Mouse (Mus musculus) gastrocnemius, postnatal 14 days (tissue): ENCODE data around the gene Rere. TPM values are rescaled to one million over a fixed set of nuclear protein-coding genes. Genes with fewer than 3 reads are reported as not detected.

Source experiments
- DNase-seq: peaks from one replicate; pipeline ENCODE4 v3.0.0; 2021; ENCODE audit warnings: mixed read lengths
- intact Hi-C: fragments of 180-260 bp; cut with DNase I; formaldehyde crosslinking; loops from one replicate; pipeline ENCODE4 v1.15.1; 2025; ENCODE audit warnings: low total_unique reads
- total RNA-seq, 2 experiments: library from RNA; stranded (reverse); gene quantifications; 2 replicates each; pipeline ENCODE4 v1.2.3; 2021

Rere gene
- total RNA-seq, 2 experiments from 2014 or later, result 44.4 to 52.1 TPM

DNA sequence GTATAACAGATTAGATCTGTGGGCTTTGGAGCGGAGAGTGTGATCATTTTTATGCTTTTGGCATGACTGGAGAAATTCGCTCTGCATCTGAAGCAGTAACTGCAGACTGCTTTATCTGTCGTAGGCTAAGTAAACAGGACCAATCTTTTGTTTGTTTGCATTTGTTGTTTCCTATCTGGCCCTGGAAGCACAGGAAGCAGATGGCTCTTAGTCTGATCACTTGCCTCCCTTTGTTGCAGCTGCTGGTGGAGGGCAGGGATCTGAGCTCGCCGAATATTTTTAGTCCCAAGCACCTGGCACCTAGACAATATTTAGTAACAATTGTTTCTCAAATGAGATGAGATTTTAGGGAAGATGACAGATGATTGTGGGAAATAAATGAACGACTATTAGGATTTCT lies 123.1 kb downstream of the Rere start:
- intact Hi-C loops, result no loop called here
- DNase-seq, result no peak

DNA sequence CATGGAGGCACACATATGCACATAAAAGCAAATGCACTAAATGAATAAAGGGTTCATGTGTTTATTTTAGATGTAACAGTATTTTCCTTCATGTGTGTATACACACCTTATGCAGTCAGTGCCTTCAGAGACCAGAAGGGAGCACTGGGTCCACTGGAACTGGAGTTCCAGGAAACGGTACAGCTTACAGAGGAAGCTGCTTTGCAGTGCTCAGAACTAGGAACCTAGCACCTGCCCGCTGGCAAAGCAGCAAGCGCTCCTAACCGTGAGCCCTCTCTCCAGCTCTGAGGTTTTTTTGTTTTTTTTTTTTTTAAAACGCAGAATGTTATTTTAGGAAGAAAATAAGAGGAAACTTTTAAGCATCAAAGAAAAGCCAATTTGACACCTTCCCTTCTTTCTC lies 124.3 kb downstream of the Rere start:
- intact Hi-C loops, result no loop called here
- DNase-seq, result no peak

DNA sequence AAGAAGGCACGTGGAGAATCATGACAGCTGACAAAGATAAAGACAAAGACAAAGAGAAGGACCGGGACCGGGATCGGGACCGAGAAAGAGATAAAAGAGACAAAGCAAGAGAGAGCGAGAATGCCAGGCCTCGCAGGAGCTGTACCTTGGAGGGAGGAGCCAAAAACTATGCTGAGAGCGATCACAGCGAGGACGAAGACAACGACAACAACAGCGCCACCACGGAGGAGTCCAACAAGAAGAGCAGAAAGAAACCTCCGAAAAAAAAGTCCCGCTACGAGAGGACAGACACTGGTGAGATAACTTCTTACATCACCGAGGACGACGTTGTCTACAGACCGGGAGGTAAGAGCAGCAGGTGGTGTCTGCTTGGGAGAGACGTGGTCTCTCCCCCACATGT lies 124.9 kb downstream of the Rere start:
- intact Hi-C loops, result no loop called here
- DNase-seq, result no peak

DNA sequence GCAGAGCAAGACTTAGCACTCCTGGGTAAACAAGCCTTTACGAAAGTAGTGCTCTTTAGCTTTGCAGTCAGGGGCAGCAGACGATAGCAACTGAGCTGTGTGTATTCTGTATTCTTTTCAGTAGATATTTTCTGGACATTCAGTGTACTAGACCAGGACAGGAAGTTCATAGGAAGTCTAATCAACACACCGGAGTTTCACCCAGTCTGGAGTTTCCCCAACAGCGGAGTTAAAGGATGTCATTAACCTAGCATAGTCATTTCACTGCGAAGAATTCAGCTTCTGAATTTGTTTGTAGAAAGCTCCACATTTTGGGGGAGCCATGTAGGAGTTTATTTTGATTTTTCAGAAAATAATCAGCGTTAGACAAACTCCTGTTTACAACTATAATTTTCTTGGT lies 125.4 kb downstream of the Rere start:
- no peak for DNase-seq

DNA sequence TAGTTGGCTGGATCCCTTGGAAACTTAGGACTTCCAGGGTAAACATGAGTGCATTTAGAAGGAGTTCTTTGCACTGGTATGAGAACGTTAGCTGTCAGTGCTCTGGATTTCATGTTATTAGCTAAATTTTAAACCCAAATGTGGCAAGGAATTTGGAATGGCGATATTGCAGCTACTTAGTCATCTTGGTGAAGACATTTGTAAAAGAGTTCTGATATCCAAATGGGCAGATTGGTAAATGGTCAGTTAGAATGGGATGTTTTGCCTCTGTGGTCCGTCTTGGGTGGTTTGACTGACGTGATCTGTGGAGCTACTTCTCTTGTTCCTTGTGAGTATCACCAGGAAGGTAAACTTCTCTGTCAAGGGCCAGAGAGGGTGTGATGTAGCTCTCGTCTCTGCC lies 132.8 kb downstream of the Rere start:
- intact Hi-C loops, result no loop called here
- DNase-seq, result no peak

More for the DNA sequence above, 125.4 kb downstream of the Rere start:
- intact Hi-C loops, result no loop called here

DNA sequence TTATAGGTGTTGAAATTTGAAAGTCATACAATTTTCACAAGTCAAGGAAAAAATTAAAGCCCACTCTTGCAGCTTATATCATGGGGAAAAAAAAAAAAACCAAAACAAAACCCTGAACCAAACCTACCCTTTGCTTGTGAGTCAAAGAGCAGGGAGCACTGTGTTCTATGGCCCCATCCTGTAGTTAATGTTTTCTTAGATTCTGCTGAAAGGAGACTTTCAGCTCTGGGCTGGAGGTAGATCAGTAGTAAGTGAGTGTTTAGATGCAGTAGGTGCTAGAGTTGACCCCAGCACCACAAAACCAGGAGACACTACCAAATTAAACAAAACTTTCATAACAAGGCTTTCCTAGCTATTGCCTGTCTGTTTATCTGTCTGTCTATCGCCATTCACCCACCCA lies 133.3 kb downstream of the Rere start:
- no peak for DNase-seq
- intact Hi-C loops, result no loop called here

DNA sequence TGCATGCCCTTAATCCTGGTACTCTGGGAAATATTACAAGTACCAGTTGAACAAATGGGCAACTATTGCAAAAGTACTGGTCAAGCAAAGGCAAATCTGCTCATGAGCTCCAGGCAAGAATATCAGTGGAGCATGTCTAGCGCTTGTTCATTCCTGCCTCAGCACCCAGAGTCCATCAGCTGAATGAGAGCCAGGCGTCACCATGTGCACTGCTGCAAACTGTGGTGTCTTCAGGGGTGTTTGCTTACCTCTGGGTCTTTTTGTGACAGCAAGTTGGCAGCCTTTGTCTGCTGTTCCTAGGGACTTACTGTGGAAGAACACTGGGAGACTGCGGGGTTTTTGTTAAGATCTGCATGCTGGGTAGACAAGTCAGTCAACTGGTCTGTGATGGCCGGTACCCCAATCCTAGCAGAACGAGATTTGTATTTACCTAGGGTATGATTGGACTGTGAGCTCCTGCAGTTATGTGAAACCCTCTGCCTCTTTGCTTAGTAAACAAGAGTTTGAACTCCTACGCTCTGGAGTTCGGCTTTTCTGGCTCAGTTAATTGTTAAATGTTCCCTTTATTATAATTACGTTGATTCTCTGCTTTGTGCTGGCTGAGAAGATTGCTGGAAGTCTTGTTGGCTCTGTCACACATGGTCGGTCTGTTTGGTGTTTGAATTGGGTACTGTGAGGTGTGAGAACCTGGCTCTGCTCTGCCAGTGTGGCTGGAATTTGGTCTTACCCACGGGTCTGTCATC lies 134.0 kb downstream of the Rere start:
- DNase-seq, result no peak
- intact Hi-C loops, result no loop called here

DNA sequence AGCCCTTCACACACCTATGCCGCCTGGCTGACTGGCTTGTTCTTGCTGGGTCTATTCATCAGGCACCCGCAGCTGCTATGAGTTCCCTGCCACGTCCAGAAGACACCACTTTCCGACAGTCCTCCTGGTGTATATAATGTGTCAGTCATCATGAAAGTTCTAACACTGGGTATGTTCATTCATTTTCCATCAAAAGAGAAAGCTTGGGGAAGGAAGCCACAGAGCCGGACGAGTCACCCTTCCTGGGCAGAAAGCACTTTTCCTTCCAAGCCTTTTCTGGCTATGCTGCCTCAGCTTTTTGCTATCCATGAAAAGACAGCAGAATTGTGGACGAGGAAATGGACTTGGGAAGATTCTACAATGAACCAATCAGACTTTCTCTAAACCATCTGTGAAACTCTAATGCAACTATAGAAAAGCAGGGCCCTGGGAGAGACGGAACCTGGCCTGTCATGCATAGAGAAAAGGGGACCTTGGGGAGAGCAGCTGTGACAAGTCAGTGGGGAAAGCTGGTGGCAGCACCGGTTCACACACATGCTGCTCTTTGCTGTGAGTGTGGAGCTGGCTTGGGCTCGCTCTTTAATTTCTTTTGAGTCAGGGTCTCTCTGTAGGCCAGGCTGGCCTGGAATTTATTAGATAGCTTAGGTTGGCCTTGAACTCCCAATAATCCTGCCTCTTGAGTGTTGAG lies 139.3 kb downstream of the Rere start:
- intact Hi-C loops, result no loop called here
- DNase-seq, result no peak

DNA sequence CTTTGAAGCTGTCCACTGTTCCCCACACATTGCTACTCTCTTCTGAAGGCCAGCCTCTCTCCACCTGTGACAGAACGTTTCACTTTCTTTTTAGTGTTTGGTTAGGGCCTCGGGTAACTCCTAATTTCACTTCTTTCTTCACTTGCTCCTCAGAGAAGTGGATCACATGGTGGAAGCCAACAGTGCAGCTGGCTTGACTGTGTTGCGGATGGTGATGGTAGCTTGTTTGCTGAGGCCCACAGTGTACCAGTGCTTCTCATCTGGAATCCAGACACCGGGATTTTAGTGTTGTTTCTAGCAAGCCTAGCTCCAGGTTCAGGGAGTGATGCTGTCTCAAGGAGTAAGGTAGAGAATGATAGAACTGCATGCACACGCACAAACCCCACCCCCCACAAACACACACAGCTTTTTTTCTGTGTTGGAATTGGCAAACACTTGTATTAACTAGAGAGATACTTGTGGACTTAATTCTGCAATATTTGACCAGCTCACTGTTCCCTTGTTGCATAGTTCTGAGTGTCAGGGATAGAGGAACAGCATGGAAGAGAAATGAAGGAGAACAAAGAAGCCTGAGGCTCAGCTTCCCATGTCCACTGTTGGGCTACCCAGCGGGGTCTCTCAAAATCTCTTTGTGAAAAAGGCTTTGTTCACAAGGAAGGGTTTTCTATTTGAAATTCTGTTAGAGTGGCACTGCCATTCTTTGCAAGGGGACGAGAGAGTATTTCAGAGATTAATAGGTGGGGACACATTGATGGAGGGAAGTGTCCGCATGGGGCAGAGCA lies 144.8 kb downstream of the Rere start:
- no peak for DNase-seq
- intact Hi-C loops, result no loop called here

DNA sequence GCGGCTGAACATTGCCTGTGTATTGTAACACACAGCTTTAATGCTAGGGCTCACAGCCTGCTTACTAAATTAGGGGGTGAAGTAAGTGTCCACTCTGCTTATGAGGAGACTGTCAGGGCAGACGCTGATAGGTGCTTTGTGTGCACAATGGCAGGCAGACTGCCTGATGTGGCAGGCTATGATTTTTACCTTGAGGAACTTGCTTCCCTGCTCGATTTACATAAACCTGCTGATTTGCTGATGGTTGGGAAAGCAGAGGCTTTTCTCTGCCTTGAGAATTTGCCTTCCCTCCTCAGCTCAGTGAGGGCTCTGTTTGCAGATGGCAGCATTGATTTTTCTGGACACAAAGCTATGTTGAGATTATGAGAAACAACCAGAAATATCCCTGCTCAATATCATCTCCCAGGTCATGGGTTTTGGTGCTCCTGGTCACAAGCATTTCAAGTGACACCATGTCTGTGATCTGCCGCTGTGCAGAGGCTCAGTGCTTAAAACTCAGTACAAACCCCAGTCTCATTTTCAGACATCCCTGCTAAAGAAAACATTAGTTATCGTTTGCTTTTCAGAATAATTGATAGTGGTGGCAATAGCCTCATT lies 145.5 kb downstream of the Rere start:
- no peak for DNase-seq
- intact Hi-C loops, result no loop called here

DNA sequence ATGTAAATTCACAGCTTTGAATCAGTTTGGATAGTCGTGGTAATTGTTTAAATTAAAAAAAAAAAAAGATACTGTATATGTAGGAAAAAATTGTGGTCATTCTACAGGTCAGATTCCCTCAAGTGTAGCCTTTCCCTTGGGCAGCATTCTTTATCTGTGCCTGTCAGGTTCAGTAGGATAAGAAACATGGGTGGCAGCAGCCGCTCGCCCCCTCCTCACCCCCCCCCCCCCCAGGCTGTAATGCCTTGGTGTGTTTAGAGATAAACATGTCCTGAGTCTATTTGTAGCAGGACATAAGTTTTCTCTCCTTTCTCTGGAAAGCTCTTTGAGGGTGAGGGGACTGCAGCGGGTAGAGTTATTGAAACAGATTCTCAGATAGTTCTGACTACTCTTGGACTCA lies 147.3 kb downstream of the Rere start:
- intact Hi-C loops, result no loop called here
- DNase-seq, result no peak

DNA sequence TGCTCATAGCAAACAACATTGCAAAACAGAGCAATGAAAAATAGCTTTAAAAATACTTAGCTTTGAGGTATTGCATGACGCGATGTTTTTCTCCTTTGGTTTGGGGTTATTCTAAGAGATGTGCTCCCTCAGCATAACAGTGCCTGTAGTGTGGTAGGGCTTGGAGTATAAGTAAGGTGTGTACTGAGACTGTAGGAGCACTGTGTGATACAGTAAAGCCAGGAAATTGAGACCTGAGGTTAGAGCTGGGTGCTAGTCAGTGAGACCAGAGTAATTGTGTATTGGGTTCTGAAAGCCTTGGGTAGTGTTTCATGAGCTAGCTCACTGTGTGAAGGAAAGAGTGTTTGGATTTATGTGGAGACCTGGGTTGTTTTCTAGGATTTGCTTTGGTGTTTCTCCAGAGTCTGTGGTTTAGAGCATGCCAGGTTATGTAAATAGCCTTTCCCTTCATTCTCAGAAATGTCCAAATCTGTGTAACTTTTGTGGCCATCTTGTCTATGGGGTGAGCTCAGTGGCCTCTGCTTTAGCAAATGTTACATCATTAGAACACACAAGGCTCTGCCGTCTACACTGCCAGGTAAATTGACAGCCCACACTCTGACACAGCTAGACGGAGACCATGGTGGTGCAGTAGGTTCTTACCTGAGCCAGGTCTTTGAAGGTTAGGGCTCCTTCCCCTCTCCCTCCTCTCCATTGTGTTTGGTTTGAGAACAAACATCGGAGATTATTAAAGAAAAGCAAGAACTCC lies 152.6 kb downstream of the Rere start:
- intact Hi-C loops, result no loop called here
- no peak for DNase-seq

DNA sequence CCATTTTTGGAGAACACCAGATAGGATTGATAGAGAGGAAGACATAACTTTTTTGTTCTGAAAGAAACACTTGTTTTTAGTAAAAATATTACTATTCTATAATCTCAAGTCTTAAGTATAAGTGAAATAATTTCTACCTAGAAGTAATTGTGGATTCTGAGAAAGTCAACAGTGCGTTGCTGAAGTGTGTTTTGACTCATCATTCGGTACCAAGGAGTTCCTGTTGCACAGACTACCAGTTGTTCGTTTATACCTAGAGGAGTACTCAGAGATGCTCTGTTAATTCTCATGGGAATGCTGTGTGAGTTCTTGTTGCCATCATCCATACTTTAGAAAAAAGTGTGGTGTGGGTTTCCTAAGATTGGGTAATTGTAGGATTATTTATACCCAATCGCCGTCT lies 154.1 kb downstream of the Rere start:
- intact Hi-C loops, result no loop called here

DNA sequence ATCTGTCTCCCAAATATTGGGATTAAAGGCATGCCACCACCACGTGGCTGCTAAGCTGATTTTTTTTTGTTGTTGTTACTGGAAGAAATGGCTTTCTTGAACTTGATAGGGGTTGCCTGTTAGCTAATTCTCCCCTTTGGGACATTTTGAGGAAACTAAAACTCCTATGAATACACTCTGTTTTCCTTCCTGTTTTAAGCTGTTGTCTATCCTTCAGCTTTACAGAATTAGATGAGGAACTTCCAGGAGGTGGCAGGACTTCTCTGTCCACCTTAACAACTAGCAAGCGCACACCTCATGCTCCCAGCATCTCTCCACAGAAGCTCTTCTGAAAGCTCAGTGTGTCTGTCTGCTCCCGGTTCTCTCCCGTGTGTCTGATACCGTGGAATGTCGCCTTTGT lies 157.2 kb downstream of the Rere start:
- DNase-seq, result no peak
- intact Hi-C loops, result no loop called here

More for the DNA sequence above, 154.1 kb downstream of the Rere start:
- no peak for DNase-seq

DNA sequence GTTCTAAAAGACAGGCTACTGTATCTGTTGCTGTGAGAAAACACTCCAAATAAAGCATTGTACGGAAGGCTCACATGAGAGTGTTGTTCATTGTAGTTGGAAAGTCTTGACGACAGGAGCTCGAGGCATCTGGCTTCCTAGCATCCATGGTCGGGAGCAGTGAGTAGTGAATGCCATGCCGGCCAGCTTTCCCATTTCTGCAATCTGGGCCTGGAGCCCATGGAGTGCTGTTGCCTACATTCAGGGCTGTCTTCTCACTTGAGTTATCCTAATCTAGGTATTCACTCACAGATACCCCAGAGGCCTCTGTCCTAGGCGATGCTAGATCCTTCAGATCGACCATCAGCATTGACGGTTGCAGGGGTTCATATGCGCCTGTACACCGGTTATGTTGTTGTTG lies 160.5 kb downstream of the Rere start:
- intact Hi-C loops, result no loop called here
- no peak for DNase-seq

DNA sequence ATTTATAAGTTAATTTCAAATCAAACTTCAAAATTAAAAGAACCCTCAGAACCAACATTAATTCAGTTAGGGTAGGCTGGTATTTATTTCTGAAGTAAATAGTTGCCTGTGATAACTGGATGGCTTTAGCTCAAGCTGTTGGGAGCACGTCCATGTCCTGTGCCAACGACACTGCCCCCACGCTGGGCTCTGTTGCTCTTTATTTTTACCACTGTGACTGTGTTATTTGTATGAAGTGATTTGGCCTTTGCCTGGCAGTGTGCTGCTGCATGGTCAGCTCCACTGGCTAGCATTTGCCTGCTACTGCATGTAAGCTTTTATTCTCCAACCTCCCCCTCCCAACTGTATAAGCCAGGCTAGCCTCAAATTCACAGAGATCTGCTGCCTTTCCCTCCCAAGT lies 162.6 kb downstream of the Rere start:
- intact Hi-C loops, result no loop called here
- no peak for DNase-seq

DNA sequence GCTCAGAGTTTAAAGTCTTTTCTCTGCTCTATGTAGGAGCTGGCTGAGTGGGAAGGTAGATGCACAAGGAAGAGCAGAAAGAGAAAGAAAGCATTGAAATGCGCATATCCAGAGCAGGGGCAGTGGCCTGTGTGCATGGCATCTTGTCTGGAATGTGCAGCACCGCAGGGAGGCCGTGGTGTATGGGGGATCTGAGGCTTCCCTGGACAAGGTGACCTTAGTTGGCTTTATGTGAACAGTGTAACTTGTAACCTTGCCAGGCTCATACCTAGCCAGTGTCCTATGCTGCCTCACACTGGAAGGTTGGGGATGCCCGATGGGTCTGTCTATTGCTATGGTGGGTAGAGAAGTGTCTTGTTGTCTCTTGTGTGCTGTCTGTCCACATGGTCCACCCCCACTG lies 165.2 kb downstream of the Rere start:
- intact Hi-C loops, result no loop called here
- DNase-seq, result no peak

DNA sequence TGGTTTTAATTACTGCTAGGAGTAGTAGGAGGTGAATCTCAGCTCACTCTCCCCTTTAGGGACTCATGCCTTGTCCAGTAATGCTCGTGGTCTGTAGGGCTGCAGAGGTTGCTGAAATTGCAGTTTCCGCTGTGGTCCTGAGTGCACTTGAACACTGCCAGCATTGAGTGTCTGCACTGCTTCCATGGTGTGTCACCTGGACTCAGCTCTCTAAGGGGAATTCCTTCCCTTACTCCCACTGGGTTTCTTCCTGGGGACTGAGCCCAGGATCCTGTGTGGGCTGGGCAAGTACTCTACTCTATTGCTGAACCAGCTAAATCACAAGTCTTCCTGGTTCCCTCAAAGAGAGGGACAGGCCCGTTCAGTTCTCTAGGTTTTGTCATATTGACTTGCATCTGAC lies 166.1 kb downstream of the Rere start:
- no peak for DNase-seq
- intact Hi-C loops, result no loop called here

DNA sequence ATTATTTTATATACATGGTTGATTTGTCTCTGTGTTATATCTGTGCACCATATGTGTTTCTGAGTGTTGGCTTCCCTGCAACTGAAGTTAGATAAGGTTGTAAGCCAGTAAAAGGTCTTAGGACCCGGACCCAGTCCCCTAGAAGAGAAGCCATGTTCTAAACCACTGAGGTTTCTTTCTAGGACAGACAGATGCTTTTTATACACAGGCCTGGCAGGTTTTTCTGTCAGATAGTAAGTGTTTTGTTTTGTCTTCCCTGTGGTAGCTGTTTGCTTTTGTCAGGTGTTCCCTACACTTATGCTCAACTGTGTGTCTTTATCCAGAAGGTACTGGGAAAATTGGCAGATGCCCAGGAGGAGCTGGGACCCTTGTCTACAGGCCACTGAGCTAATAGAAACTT lies 167.0 kb downstream of the Rere start:
- intact Hi-C loops, result no loop called here
- DNase-seq, result no peak
